Mouse (Mus musculus): Measurements from ENCODE around the gene Megf6. TPM values are rescaled to one million over a fixed set of nuclear protein-coding genes. Genes with fewer than 3 reads are reported as not detected.

Megf6 gene
- total and polyA plus RNA-seq, 2 experiments = 0.28 to 1.4 TPM

DNA sequence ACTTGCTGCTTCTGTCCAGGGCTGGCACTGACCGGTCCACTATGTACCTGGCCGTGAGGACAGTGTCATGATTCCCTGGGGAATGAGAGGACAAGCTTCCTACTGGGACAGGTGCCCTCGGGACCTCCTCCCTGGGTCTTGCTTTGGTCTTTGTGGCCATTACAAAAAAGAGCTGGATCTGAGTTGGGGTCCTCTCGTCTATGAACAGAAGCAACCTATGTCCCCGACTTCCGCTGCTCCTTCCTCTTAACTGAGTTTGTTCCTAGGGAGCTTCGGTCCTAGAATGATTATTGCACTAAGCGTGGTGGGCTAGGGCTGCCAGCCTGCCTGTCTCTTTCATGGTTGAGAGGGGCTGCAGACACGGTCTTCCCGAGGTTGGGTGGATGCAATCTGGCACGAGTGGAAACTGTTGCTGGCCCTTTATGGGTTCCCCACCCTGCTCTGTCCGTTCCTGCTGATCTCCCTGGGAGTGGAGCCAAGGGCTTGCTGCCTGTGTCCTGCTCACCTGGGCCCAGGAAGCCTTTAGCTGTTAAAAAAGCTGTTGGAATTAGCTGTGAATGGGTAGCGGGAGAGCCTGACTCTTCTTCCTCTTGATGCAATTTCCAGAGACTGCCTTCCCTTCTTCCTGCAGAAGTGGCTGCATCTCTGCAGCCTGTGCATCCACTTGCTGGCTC, 1.5 kb downstream of the Megf6 start:
- Histone ChIP-seq H3K4me1 (ENCODE audit: control insufficient read depth, insufficient read depth, low read length) (no peaks in the 10 kb centered on the region), H3K27me3 (ENCODE audit: control insufficient read depth, insufficient read depth, low read length) (peaks cover 13% of the 10 kb centered on the region), H3K36me3 (ENCODE audit: control insufficient read depth, insufficient read depth, low read length) (no peaks in the 10 kb centered on the region), H3K79me2 (ENCODE audit: control insufficient read depth, insufficient read depth, low read length) (no peaks in the 10 kb centered on the region), H3K9ac (ENCODE audit: low read depth, low read length) (no peak overlapping the region), H3K4me3 (ENCODE audit: insufficient read depth, low read depth, low read length) (no peak overlapping the region), H3K27ac (replicated peaks; ENCODE audit: insufficient read depth, low read depth, low read length) (no peak overlapping the region)
- 45% methylated on average over 13 of the region's 13 CpGs for whole genome bisulfite sequencing
- DNase-seq (ENCODE audit: extremely low read depth, low read depth, low spot score) = no peak
- TF ChIP-seq POLR2A (IDR thresholded peaks at IDR 0.05; ENCODE audit: extremely low read depth, insufficient read depth, low read length) (no peak), CTCF (IDR thresholded peaks at IDR 0.05; ENCODE audit: low read depth, low read length) (no peak)

GRCm38 (mm10) chr4:154177257-154177656, 6.7 kb downstream of the Megf6 start:
- Histone ChIP-seq H3K36me3 (ENCODE audit: control insufficient read depth, insufficient read depth, low read length) (no peaks in the 10 kb centered on the region), H3K4me3 (ENCODE audit: insufficient read depth, low read depth, low read length) (no peak overlapping the region), H3K79me2 (ENCODE audit: control insufficient read depth, insufficient read depth, low read length) (no peaks in the 10 kb centered on the region), H3K27ac (replicated peaks; ENCODE audit: insufficient read depth, low read depth, low read length) (no peak overlapping the region), H3K4me1 (ENCODE audit: control insufficient read depth, insufficient read depth, low read length) (no peaks in the 10 kb centered on the region), H3K9ac (ENCODE audit: low read depth, low read length) (no peak overlapping the region), H3K27me3 (ENCODE audit: control insufficient read depth, insufficient read depth, low read length) (no peaks in the 10 kb centered on the region)
- 40% methylated on average over 8 of the region's 8 CpGs for WGBS
- TF ChIP-seq CTCF (IDR thresholded peaks at IDR 0.05; ENCODE audit: low read depth, low read length) = no peak
- TF ChIP-seq POLR2A (IDR thresholded peaks at IDR 0.05; ENCODE audit: extremely low read depth, insufficient read depth, low read length) = no peak
- peak; percentile 28 for DNase-seq (ENCODE audit: extremely low read depth, low read depth, low spot score)

GRCm38 (mm10) chr4:154181001-154181400, 10.5 kb downstream of the Megf6 start:
- no peaks in the 10 kb centered on the region for H3K4me1 ChIP-seq (ENCODE audit: control insufficient read depth, insufficient read depth, low read length)
- H3K4me3 ChIP-seq (ENCODE audit: insufficient read depth, low read depth, low read length) = no peak overlapping the region
- H3K27ac ChIP-seq (replicated peaks; ENCODE audit: insufficient read depth, low read depth, low read length) = no peak overlapping the region
- DNase-seq (ENCODE audit: extremely low read depth, low read depth, low spot score) = no peak
- H3K79me2 ChIP-seq (ENCODE audit: control insufficient read depth, insufficient read depth, low read length) = no peaks in the 10 kb centered on the region
- H3K9ac ChIP-seq (ENCODE audit: low read depth, low read length) = no peak overlapping the region
- H3K36me3 ChIP-seq (ENCODE audit: control insufficient read depth, insufficient read depth, low read length) = no peaks in the 10 kb centered on the region
- no peaks in the 10 kb centered on the region for H3K27me3 ChIP-seq (ENCODE audit: control insufficient read depth, insufficient read depth, low read length)
- TF ChIP-seq POLR2A (IDR thresholded peaks at IDR 0.05; ENCODE audit: extremely low read depth, insufficient read depth, low read length) (no peak), CTCF (IDR thresholded peaks at IDR 0.05; ENCODE audit: low read depth, low read length) (no peak)
- whole genome bisulfite sequencing = 44% methylated on average over 7 of the region's 7 CpGs

DNA sequence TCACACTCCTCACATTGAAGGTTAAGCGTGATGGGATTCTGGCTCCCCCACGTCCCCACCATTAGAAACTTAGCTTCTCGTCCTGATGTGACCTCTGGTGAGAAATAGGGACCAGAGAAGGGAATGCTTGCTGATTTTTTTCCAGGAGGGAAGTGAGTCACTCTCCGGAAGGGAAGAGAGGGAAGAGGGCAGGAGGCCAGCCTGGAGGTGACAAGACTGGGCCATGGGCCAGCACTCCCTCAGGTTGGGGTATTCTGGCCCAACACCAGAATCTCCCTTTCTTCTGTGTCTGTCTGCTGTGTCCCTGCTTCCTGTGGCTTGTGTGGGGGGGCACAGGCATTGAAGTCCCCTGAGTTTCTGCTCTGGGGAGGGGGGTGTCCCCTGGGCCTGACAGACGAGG, 13.0 kb downstream of the Megf6 start:
- no peak for TF ChIP-seq CTCF (IDR thresholded peaks at IDR 0.05; ENCODE audit: low read depth, low read length)
- Histone ChIP-seq H3K79me2 (ENCODE audit: control insufficient read depth, insufficient read depth, low read length) (no peaks in the 10 kb centered on the region), H3K27me3 (ENCODE audit: control insufficient read depth, insufficient read depth, low read length) (no peaks in the 10 kb centered on the region), H3K9ac (ENCODE audit: low read depth, low read length) (no peak overlapping the region), H3K27ac (replicated peaks; ENCODE audit: insufficient read depth, low read depth, low read length) (no peak overlapping the region), H3K36me3 (ENCODE audit: control insufficient read depth, insufficient read depth, low read length) (no peaks in the 10 kb centered on the region), H3K4me1 (ENCODE audit: control insufficient read depth, insufficient read depth, low read length) (no peaks in the 10 kb centered on the region), H3K4me3 (ENCODE audit: insufficient read depth, low read depth, low read length) (no peak overlapping the region)
- no peak for DNase-seq (ENCODE audit: extremely low read depth, low read depth, low spot score)
- 59% methylated on average over 5 of the region's 5 CpGs for WGBS

DNA sequence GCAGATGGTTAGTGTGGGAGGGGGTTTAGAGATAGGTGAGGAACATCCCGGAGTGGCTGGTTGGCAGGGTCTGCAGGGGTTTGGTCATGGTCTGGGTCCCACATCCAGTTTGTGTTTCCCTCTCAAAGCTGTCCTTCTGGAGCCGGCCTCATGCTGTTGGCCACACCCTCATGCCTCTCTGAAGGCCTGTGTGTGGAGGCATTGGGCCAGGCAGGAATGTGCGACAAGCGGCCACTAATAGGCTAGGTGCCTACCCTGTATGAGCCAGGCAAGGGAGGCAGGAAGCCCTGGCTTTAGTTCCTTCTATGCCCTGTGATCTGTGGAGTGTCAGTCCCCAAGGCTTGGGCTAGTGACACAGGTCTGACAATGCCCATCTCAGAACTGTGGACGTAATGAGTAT, 14.5 kb downstream of the Megf6 start:
- H3K4me1 ChIP-seq (ENCODE audit: control insufficient read depth, insufficient read depth, low read length) = no peaks in the 10 kb centered on the region
- H3K27ac ChIP-seq (replicated peaks; ENCODE audit: insufficient read depth, low read depth, low read length) = no peak overlapping the region

GRCm38 (mm10) chr4:154186002-154186537, 15.5 kb downstream of the Megf6 start:
- TF ChIP-seq POLR2A (IDR thresholded peaks at IDR 0.05; ENCODE audit: extremely low read depth, insufficient read depth, low read length) = no peak
- no peak for TF ChIP-seq CTCF (IDR thresholded peaks at IDR 0.05; ENCODE audit: low read depth, low read length)
- no peaks in the 10 kb centered on the region for H3K79me2 ChIP-seq (ENCODE audit: control insufficient read depth, insufficient read depth, low read length)
- DNase-seq (ENCODE audit: extremely low read depth, low read depth, low spot score) = no peak
- H3K9ac ChIP-seq (ENCODE audit: low read depth, low read length) = no peak overlapping the region
- no peak overlapping the region for H3K4me3 ChIP-seq (ENCODE audit: insufficient read depth, low read depth, low read length)
- no peaks in the 10 kb centered on the region for H3K36me3 ChIP-seq (ENCODE audit: control insufficient read depth, insufficient read depth, low read length)
- no peaks in the 10 kb centered on the region for H3K27me3 ChIP-seq (ENCODE audit: control insufficient read depth, insufficient read depth, low read length)
- H3K4me1 ChIP-seq (ENCODE audit: control insufficient read depth, insufficient read depth, low read length) = no peaks in the 10 kb centered on the region
- WGBS = 78% methylated on average over 11 of the region's 11 CpGs
- no peak overlapping the region for H3K27ac ChIP-seq (replicated peaks; ENCODE audit: insufficient read depth, low read depth, low read length)

More for the DNA sequence above, 14.5 kb downstream of the Megf6 start:
- no peak for DNase-seq (ENCODE audit: extremely low read depth, low read depth, low spot score)
- no peaks in the 10 kb centered on the region for H3K36me3 ChIP-seq (ENCODE audit: control insufficient read depth, insufficient read depth, low read length)
- no peaks in the 10 kb centered on the region for H3K27me3 ChIP-seq (ENCODE audit: control insufficient read depth, insufficient read depth, low read length)
- TF ChIP-seq POLR2A (IDR thresholded peaks at IDR 0.05; ENCODE audit: extremely low read depth, insufficient read depth, low read length) (no peak), CTCF (IDR thresholded peaks at IDR 0.05; ENCODE audit: low read depth, low read length) (no peak)
- no peak overlapping the region for H3K4me3 ChIP-seq (ENCODE audit: insufficient read depth, low read depth, low read length)
- WGBS = 80% methylated on average over 5 of the region's 5 CpGs
- no peaks in the 10 kb centered on the region for H3K79me2 ChIP-seq (ENCODE audit: control insufficient read depth, insufficient read depth, low read length)
- no peak overlapping the region for H3K9ac ChIP-seq (ENCODE audit: low read depth, low read length)

All from liver, adult 2 months (tissue).